Mouse (Mus musculus): ENCODE data around the gene Mrpl24. TPM values are rescaled to one million over a fixed set of nuclear protein-coding genes. Genes with fewer than 3 reads are reported as not detected.

The Mrpl24 gene
- polyA plus RNA-seq (2017; shearing (Covaris generic)), result 100 to 1,000 TPM; 105 to 156 TPM

GRCm38 (mm10) chr3:87919336-87920108 is at the start of gene Mrpl24:
Gene Mrpl24 (plus strand): TSS chr3:87919506.

GRCm38 (mm10) chr3:87885281-87886003 is 33.9 kb upstream of the Mrpl24 start, which contains the start of gene Prcc:
Gene Prcc (minus strand): TSS chr3:87885608.

GRCm38 (mm10) chr3:87905880-87906485 is 13.3 kb upstream of the Mrpl24 start, which contains the start of gene Hdgf:
Gene Hdgf (plus strand): TSS chr3:87906321.

GRCm38 (mm10) chr3:87930078-87930795 is 10.9 kb downstream of the Mrpl24 start, which contains the start of the genes Isg20l2 and Rrnad1:
Gene Isg20l2 (plus strand): TSS chr3:87930314.
Gene Rrnad1 (minus strand): TSS chr3:87930717.

GRCm38 (mm10) chr3:87948378-87949265 is 29.3 kb downstream of the Mrpl24 start, which contains the start of gene Crabp2:
Gene Crabp2 (plus strand): TSS chr3:87948666.

GRCm38 (mm10) chr3:87970939-87971488 is 51.7 kb downstream of the Mrpl24 start, which contains the start of gene Nes:
Gene Nes (plus strand): TSS chr3:87971078.

Other genes starting within 250 kb of the Mrpl24 start
- under 1 TPM in 1 of 2 experiments, not detected in 1; 0.78 TPM for gene Lrrc71, start 170.9 kb upstream of the Mrpl24 start, polyA plus RNA-seq (2017; shearing (Covaris generic))
- under 1 TPM in 1 of 2 experiments, not detected in 1; 0.23 TPM for gene Ntrk1, start 124.3 kb upstream of the Mrpl24 start, polyA plus RNA-seq (2017; shearing (Covaris generic))
- gene Insrr, start 122.6 kb upstream of the Mrpl24 start, polyA plus RNA-seq (2017; shearing (Covaris generic)), result under 1 TPM; 0.34 to 0.94 TPM
- 10 to 100 TPM; 24.8 to 77.5 TPM for gene Pear1, start 95.2 kb upstream of the Mrpl24 start, polyA plus RNA-seq (2017; shearing (Covaris generic))
- 100 to 1,000 TPM; 228 to 330 TPM for gene Sh2d2a, start 72.8 kb upstream of the Mrpl24 start, polyA plus RNA-seq (2017; shearing (Covaris generic))
- gene Prcc, start 33.9 kb upstream of the Mrpl24 start, polyA plus RNA-seq (2017; shearing (Covaris generic)), result 10 to 100 TPM; 13.8 to 16.3 TPM
- gene Hdgf, start 13.2 kb upstream of the Mrpl24 start, polyA plus RNA-seq (2017; shearing (Covaris generic)), result 100 to 1,000 TPM; 146 to 171 TPM
- gene Isg20l2, start 10.8 kb downstream of the Mrpl24 start, polyA plus RNA-seq (2017; shearing (Covaris generic)), result 10 to 100 TPM; 35.7 to 42.3 TPM
- gene Rrnad1, start 11.2 kb downstream of the Mrpl24 start, polyA plus RNA-seq (2017; shearing (Covaris generic)), result 10 to 100 TPM; 18.7 to 20.8 TPM
- gene Crabp2, start 29.2 kb downstream of the Mrpl24 start, polyA plus RNA-seq (2017; shearing (Covaris generic)), result under 1 TPM in 1 of 2 experiments, not detected in 1; 0.63 TPM
- gene Nes, start 51.6 kb downstream of the Mrpl24 start, polyA plus RNA-seq (2017; shearing (Covaris generic)), result under 1 TPM in 1 of 2 experiments, not detected in 1; 0.15 TPM
- not detected for gene Bcan, start 80.7 kb downstream of the Mrpl24 start, polyA plus RNA-seq (2017; shearing (Covaris generic))
- not detected for gene Hapln2, start 108.1 kb downstream of the Mrpl24 start, polyA plus RNA-seq (2017; shearing (Covaris generic))
- gene Gpatch4, start 123.6 kb downstream of the Mrpl24 start, polyA plus RNA-seq (2017; shearing (Covaris generic)), result 10 to 100 TPM; 16.3 to 32.1 TPM
- gene Naxe, start 139.0 kb downstream of the Mrpl24 start, polyA plus RNA-seq (2017; shearing (Covaris generic)), result 100 to 1,000 TPM in 1 of 2 experiments, 10 to 100 TPM in 1; 83.1 to 104 TPM
- gene Ttc24, start 158.8 kb downstream of the Mrpl24 start, polyA plus RNA-seq (2017; shearing (Covaris generic)), result under 1 TPM in 1 of 2 experiments, not detected in 1; 0.07 TPM
- 1 to 10 TPM in 1 of 2 experiments, under 1 TPM in 1; 0.61 to 2.1 TPM for gene Iqgap3, start 162.5 kb downstream of the Mrpl24 start, polyA plus RNA-seq (2017; shearing (Covaris generic))
- gene Mef2d, start 222.9 kb downstream of the Mrpl24 start, polyA plus RNA-seq (2017; shearing (Covaris generic)), result 10 to 100 TPM; 71.6 to 97.8 TPM